Mouse (Mus musculus) MEL (cell line): ENCODE results near the gene Atp5h. TPM values are rescaled to one million over a fixed set of nuclear protein-coding genes. Genes with fewer than 3 reads are reported as not detected.
A peak's percentile ranks its signal among the peaks of the same experiment; 100 is the strongest.
"Not testable (repeated sequence)": the region's sequence is repeated elsewhere in the genome, so short reads cannot be mapped to it uniquely, and the experiment has no call there.

Source experiments
- DNase-seq: peaks from one replicate; pipeline ENCODE4 v3.0.0; 2011; ENCODE audit warnings: low read depth, low spot score
- H3K27ac ChIP-seq: 2 replicates; pipeline ENCODE4 v1.5.1; 2012; ENCODE audit warnings: low read depth, mild to moderate bottlenecking, control low read depth, low read length, moderate library complexity; ENCODE audit not compliant: control insufficient read depth
- H3K27me3 ChIP-seq, 2 experiments: fragments of 150-350 bp in 1 of 2; sonication (generic) in 1 of 2; 2 replicates each; pipeline ENCODE4 v1.6.1; 2012; ENCODE audit warnings: low read length in 2 of 2, mild to moderate bottlenecking in 2 of 2, improper control_type of control experiment in 1 of 2, moderate library complexity in 1 of 2; ENCODE audit not compliant: insufficient read depth in 2 of 2, control insufficient read depth in 1 of 2
- H3K36me3 ChIP-seq, 2 experiments: 2 replicates each; pipeline ENCODE4 v1.6.1; 2012 to 2014; ENCODE audit warnings: low read length in 2 of 2, improper control_type of control experiment in 1 of 2, inconsistent platforms in 1 of 2, mild to moderate bottlenecking in 1 of 2; ENCODE audit not compliant: insufficient read depth in 2 of 2, control insufficient read depth in 1 of 2
- H3K4me1 ChIP-seq, 2 experiments: fragments of 150-350 bp in 1 of 2; sonication (generic) in 1 of 2; 2 replicates each; pipeline ENCODE4 v1.6.1; 2012; ENCODE audit warnings: low read length in 2 of 2, improper control_type of control experiment in 1 of 2, mild to moderate bottlenecking in 1 of 2; ENCODE audit not compliant: insufficient read depth in 2 of 2, control insufficient read depth in 1 of 2
- H3K4me3 ChIP-seq, 2 experiments: fragments of 150-350 bp in 1 of 2; sonication (generic) in 1 of 2; 2 replicates each; pipeline ENCODE4 v1.5.1; 2012; ENCODE audit warnings: low read depth in 2 of 2, low read length in 2 of 2, mild to moderate bottlenecking in 2 of 2, moderate library complexity in 2 of 2, control low read depth in 1 of 2, improper control_type of control experiment in 1 of 2; ENCODE audit not compliant: control insufficient read depth in 1 of 2, insufficient read depth in 1 of 2
- H3K79me2 ChIP-seq: 2 replicates; pipeline ENCODE4 v1.6.1; 2012; ENCODE audit warnings: mild to moderate bottlenecking, low read length, moderate library complexity; ENCODE audit not compliant: control insufficient read depth, poor library complexity, insufficient read depth
- H3K9ac ChIP-seq: 2 replicates; pipeline ENCODE4 v1.6.1; 2012; ENCODE audit warnings: low read depth, mild to moderate bottlenecking, control low read depth, low read length, moderate library complexity; ENCODE audit not compliant: control insufficient read depth, poor library complexity, severe bottlenecking
- H3K9me3 ChIP-seq: fragments of 150-350 bp; sonication (generic); replicated peaks from 2 replicates; pipeline ENCODE4 v1.6.1; 2012; ENCODE audit warnings: mild to moderate bottlenecking, low read length, improper control_type of control experiment, moderate library complexity; ENCODE audit not compliant: insufficient read depth
- CTCF ChIP-seq, 3 experiments: IDR thresholded peaks in 2 of 3; conservative IDR thresholded peaks in 1 of 3; 2 replicates each; pipeline ENCODE4 v1.5.1; 2011 to 2012; ENCODE audit warnings: low read length in 3 of 3, low read depth in 2 of 3, mild to moderate bottlenecking in 2 of 3, improper control_type of control experiment in 1 of 3, inconsistent platforms in 1 of 3, mixed read lengths in 1 of 3, moderate library complexity in 1 of 3; ENCODE audit not compliant: control insufficient read depth in 1 of 3, insufficient read depth in 1 of 3, poor library complexity in 1 of 3, severe bottlenecking in 1 of 3
- E2F4 ChIP-seq: IDR thresholded peaks from 2 replicates; pipeline ENCODE4 v1.6.1; 2011; ENCODE audit warnings: low read depth, low read length, improper control_type of control experiment, borderline replicate concordance
- EP300 ChIP-seq, 2 experiments: IDR thresholded peaks; 2 replicates each; pipeline ENCODE4 v1.6.1; 2011; ENCODE audit warnings: improper control_type of control experiment in 2 of 2, low read length in 2 of 2, low read depth in 1 of 2, mild to moderate bottlenecking in 1 of 2
- ETS1 ChIP-seq: IDR thresholded peaks from 2 replicates; pipeline ENCODE4 v1.6.1; 2012; ENCODE audit warnings: low read depth, mild to moderate bottlenecking, inconsistent platforms, low read length, improper control_type of control experiment, moderate library complexity
- MXI1 ChIP-seq: IDR thresholded peaks from 2 replicates; pipeline ENCODE4 v1.6.1; 2011; ENCODE audit warnings: mild to moderate bottlenecking, low read depth, low read length, improper control_type of control experiment
- NELFE ChIP-seq: IDR thresholded peaks from 2 replicates; pipeline ENCODE4 v1.6.1; 2011; ENCODE audit warnings: low read depth, low read length, improper control_type of control experiment
- POLR2A ChIP-seq, 2 experiments: IDR thresholded peaks; 2 replicates each; pipeline ENCODE4 v1.6.1; 2011 to 2012; ENCODE audit warnings: low read length in 2 of 2, mild to moderate bottlenecking in 2 of 2, control low read depth in 1 of 2, improper control_type of control experiment in 1 of 2, low read depth in 1 of 2, moderate library complexity in 1 of 2; ENCODE audit not compliant: control insufficient read depth in 1 of 2, insufficient read depth in 1 of 2, poor library complexity in 1 of 2
- POLR2AphosphoS2 ChIP-seq: IDR thresholded peaks from 2 replicates; pipeline ENCODE4 v1.6.1; 2011; ENCODE audit warnings: low read length, improper control_type of control experiment
- SIN3A ChIP-seq: IDR thresholded peaks from 2 replicates; pipeline ENCODE4 v1.6.1; 2012; ENCODE audit warnings: low read length, improper control_type of control experiment, inconsistent platforms
- SMC3 ChIP-seq: IDR thresholded peaks from 2 replicates; pipeline ENCODE4 v1.6.1; 2011; ENCODE audit warnings: low read depth, low read length, improper control_type of control experiment
- USF2 ChIP-seq, 2 experiments: IDR thresholded peaks; 2 replicates each; pipeline ENCODE4 v1.6.1; 2011 to 2012; ENCODE audit warnings: improper control_type of control experiment in 2 of 2, low read length in 2 of 2, borderline replicate concordance in 1 of 2, inconsistent platforms in 1 of 2, low read depth in 1 of 2, mild to moderate bottlenecking in 1 of 2; ENCODE audit not compliant: insufficient read depth in 1 of 2
- polyA plus RNA-seq, 2 experiments: library from polyadenylated mRNA; stranded (reverse) in 1 of 2; unstranded in 1 of 2; fragments of >175 nt in 1 of 2; fragments of >200 nt in 1 of 2; gene quantifications; 2 replicates each; pipeline versions ENCODE4 v1.2.1 to v1.2.4; 2012; ENCODE audit warnings: low replicate concordance in 2 of 2, low read depth in 1 of 2; ENCODE audit not compliant: insufficient read length in 2 of 2, insufficient read depth in 1 of 2, missing spikeins in 1 of 2
- total RNA-seq: library from RNA; depleted of rRNA; stranded (reverse); fragments of 300-350 nt; gene quantifications from 2 replicates; pipeline ENCODE4 v1.2.3, GENCODE M21; 2012

The Atp5h gene
- total and polyA plus RNA-seq, 3 experiments: 525 to 1,715 (median 706) TPM

DNA sequence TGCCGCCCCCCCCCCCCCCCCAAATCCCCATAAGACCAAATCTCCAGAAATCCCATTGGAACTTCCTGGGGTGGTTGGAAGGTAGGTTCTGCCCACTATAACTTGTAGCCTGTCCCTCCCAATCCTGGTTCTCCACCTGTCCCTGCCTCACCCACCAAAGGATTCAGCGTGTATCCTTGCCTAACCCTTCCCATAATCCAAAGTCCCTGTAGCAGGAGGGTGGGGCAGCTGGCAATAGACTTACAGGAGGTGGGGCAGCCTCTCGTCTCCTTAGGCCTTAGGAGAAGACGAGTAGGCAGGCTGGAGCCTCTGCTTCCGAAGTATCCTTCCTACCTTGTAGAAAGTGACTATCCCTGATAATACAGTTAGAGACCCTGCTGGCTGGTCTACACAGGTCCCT is 36.4 kb upstream of the Atp5h start:
- no peaks in the 10 kb centered on the region for H3K27me3 ChIP-seq
- no peak overlapping the region for H3K27ac ChIP-seq
- no peaks in the 10 kb centered on the region for H3K9me3 ChIP-seq

DNA sequence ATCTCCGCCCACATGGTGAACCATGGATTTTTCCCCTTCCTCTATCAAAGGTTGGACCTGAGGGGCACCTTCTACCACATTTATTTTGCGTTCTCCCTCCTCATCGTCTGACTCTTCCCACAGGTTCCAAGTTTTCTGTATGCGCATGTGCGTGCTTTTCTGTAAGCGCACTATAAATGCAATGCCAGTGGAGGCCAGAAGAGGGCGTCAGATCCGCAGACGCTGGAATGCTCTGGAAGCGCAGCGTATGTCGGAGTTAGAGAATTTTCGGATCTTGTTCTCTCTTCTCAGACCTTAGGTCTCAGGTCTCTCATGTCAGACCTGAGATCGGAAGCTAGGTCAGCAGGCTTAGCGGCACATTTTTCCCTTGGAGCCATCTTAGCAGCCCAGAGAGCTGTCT is 35.9 kb upstream of the Atp5h start:
- no peak overlapping the region for H3K4me3 ChIP-seq
- H3K27me3 ChIP-seq: no peaks in the 10 kb centered on the region
- DNase-seq: no peak
- H3K79me2 ChIP-seq: no peaks in the 10 kb centered on the region
- peaks cover 3 to 20% of the 10 kb centered on the region in 2 experiments for H3K4me1 ChIP-seq
- peaks cover 0 to 3% of the 10 kb centered on the region in 2 experiments; a peak in 1 of 4 replicates for H3K36me3 ChIP-seq
- no peak for TF ChIP-seq E2F4
- no peak for TF ChIP-seq POLR2A (IDR thresholded peaks at IDR 0.05; ENCODE audit: control insufficient read depth in 1 of 2, insufficient read depth in 1 of 2, low read depth in 1 of 2, low read length in 2 of 2, poor library complexity in 1 of 2)
- TF ChIP-seq CTCF (IDR thresholded peaks at IDR 0.05 in 2 of 3, conservative IDR thresholded peaks at IDR 0.05 in 1 of 3; ENCODE audit: control insufficient read depth in 1 of 3, insufficient read depth in 1 of 3, low read depth in 2 of 3, low read length in 3 of 3, poor library complexity in 1 of 3, severe bottlenecking in 1 of 3): peak; percentile 27 to 32 (median 31); a peak in 4 of 6 replicates
- TF ChIP-seq MXI1: no peak
- TF ChIP-seq NELFE: no peak
- peak; percentile 15; the same call in 1 of the 2 replicates for TF ChIP-seq SMC3
- no peak for TF ChIP-seq EP300 (IDR thresholded peaks at IDR 0.05; ENCODE audit: low read depth in 1 of 2, low read length in 2 of 2)
- TF ChIP-seq ETS1: no peak
- no peak overlapping the region for H3K27ac ChIP-seq
- no peaks in the 10 kb centered on the region for H3K9me3 ChIP-seq
- H3K9ac ChIP-seq: no peak overlapping the region

More for the DNA sequence above, 36.4 kb upstream of the Atp5h start:
- H3K9ac ChIP-seq: no peak overlapping the region
- no peak for DNase-seq
- TF ChIP-seq SIN3A: no peak
- no peak for TF ChIP-seq POLR2AphosphoS2
- no peak for TF ChIP-seq USF2 (IDR thresholded peaks at IDR 0.05; ENCODE audit: borderline replicate concordance in 1 of 2, insufficient read depth in 1 of 2, low read depth in 1 of 2, low read length in 2 of 2)
- TF ChIP-seq NELFE: no peak
- H3K36me3 ChIP-seq: peaks cover 0 to 3% of the 10 kb centered on the region in 2 experiments; a peak in 1 of 4 replicates
- H3K79me2 ChIP-seq: no peaks in the 10 kb centered on the region
- H3K4me1 ChIP-seq: peaks cover 3 to 20% of the 10 kb centered on the region in 2 experiments
- H3K4me3 ChIP-seq: no peak overlapping the region

DNA sequence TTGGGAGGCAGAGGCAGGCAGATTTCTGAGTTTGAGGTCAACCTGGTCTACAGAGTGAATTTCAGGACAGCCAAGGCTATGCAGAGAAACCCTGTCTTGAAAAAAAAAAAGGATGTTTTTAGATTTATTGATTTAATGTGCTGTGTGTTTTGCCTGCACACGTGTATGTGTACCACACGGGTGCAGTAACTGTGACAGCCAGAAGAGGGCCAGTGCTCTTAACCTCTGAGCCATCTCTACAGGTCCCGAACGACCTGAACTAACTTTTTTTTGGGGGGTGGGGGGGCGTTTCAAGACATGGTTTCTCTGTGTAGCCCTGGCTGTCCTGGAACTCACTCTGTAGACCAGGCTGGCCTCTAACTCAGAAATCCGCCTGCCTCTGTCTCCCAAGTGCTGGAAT is 35.1 kb upstream of the Atp5h start:
- H3K9ac ChIP-seq, H3K79me2 ChIP-seq, H3K4me3 ChIP-seq, H3K9me3 ChIP-seq, H3K27ac ChIP-seq, H3K36me3 ChIP-seq, H3K27me3 ChIP-seq: not testable (repeated sequence)
- peaks cover 3 to 20% of the 10 kb centered on the region in 2 experiments for H3K4me1 ChIP-seq
- DNase-seq: peak; percentile 46
- TF ChIP-seq CTCF (IDR thresholded peaks at IDR 0.05 in 2 of 3, conservative IDR thresholded peaks at IDR 0.05 in 1 of 3; ENCODE audit: control insufficient read depth in 1 of 3, insufficient read depth in 1 of 3, low read depth in 2 of 3, low read length in 3 of 3, poor library complexity in 1 of 3, severe bottlenecking in 1 of 3): peak in 2 of 3 experiments; percentile 40 to 48; a peak in 5 of 6 replicates
